Mouse (Mus musculus) right cerebral cortex, postnatal 4 days (tissue): ENCODE results near the gene Cdh26.

Experiments
- DNase-seq: peaks from one replicate; pipeline ENCODE4 v3.0.0-alpha.2; 2022

The Cdh26 gene

DNA sequence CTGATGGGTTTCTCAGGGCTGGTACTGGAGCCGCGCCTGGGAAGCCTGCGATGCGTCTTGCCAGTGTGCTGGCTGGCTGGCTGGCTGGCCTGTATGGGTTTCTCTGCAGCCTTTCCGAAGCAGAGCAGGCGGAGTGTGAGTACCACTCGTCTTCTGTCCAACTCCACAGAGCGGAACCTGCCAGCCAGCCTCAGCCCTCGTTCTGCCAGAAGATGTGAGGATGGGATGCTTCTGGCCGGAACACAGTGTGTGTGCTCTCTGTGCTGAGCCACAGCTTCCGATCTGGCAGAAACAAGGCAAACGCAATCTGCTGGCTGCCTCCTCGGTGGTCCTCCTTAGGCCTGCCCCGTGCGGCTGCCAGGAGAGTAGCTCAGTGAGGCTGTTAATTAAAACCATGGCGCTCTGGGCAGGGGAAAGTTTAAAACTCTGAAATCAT lies 83.3 kb downstream of the Cdh26 start:
- peak; percentile 47 for DNase-seq

DNA sequence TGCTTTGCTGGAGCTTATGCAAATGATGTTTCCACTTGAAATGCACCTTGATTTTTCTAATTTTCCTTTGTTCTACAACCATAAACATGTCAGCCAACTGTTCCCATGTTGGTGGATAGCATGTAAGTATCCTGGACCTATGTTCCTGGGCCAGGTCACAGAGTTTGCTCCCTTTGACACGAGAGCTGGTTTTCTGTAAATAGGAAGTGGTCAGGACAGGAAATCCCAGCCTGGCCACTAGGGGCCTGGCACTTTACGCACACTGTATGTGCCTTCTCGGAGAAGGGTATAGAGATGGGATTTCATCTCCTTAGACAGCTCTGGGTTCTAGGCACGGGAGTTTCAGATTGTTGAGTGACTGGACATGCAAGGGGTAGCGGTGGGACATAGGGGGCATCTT lies 86.1 kb downstream of the Cdh26 start:
- no peak for DNase-seq

DNA sequence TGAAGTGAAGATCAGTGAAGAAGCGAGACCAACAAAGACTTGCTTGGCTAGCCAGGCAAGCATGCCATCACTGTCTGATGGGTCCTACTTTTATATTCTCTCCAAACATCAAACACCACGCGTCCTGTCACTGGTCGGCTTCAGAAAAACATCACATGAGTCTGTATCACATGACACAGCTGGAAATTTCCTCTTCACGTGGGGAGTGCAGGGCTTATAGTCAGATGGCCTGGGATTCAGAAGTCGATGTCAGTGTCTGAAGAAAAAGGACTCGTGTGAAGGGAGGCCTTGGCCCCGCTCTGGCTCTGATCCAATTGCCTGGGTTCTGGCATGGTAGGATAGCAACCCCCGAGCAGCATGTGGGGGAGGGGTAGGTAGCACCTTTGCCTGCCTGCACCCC lies 86.6 kb downstream of the Cdh26 start:
- no peak for DNase-seq

DNA sequence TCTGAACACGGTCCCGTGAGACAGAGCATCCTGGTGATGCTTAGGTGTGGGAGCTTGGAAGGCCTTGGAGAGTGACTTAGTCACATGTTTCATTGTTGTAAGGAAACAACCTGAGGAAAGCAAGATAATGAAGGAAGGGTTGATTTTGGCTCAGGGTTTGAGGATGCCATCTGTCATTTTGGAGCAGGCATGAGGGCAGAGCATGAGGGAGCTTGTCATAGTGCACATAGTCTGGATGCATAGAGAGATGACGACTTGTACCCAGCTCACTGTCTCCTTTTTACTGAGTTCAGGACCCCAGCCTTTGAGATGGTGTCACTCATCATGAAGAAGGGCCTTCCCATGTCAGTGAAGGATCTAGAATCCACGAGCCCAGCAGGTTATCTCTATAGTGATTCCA lies 89.0 kb downstream of the Cdh26 start:
- DNase-seq, result no peak

DNA sequence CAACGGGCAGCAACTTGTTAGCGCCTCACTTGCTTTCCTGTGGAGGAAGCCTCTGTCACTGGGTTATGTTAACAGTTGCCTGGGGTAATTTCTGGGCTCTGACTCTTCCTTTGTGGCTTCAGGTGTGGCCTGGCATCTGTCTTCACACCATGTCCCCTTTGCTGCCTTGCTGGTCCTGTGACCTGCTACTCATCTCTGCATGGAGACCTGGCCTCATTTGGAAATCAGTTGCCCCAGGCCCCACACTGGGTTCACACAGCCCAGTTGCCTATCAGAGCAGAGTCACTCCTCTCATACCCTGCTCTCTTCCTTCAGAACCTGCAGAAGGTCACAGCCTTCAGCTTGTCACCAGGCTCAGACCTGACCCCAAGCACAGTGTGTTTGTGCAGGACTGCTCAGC lies 89.9 kb downstream of the Cdh26 start:
- DNase-seq, result no peak

DNA sequence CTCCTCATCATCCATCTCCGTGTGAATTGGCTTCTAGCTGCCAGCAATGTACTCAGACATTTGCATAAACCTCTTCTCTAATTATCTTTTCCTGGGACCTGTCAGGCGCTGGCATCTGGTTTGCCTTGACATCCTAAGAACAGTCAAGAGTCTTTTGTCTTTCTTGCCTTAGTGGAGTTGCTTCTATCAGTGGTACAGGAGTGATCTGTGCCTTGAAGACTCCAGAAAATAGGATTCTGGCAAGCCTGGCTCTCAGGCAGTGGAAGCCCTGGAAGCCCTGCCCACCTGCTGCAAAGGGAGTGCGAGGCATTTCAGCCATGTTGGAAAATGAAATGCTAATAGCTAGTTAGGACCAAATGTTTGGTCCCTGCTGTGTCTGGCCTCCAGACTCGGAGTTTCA lies 92.0 kb downstream of the Cdh26 start:
- no peak for DNase-seq

DNA sequence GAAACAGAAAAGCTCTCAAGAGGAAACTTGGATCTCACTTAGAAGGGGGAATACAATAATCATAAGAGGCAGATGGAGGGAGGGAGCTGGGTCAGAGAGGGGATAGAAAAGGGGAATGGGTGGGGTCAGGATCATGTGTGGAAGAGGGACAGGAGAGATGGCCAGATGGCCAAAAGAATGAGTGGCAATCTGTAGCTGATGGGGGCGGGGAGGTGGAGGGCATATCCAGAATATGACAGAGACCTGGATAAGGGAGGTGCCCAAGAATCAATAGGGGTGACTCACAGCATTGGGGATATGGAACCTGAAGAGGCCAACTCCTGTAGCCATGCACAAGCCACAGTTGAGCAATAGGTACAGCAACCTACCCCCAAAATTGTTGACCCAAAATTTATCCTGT lies 92.5 kb downstream of the Cdh26 start:
- no peak for DNase-seq

DNA sequence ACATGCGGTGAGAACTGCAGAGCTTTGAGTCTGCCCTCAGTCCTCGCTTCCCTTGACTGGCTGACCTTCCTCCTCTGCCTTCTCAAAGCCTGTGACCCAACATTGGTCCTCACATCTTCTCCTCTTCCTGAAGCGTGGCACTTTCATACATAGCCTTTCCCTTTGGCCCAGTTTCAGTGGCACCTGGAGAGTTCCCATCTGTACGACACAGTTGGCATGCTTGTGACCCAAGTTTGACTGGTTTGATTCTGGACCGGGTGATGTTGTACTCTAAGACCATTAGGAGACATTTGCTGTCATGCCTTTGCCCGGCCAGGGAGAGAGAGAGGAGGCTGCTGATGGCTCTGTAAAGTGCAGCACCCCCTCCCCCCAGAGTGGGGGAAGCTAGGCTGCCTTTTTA lies 96.4 kb downstream of the Cdh26 start:
- DNase-seq, result no peak

DNA sequence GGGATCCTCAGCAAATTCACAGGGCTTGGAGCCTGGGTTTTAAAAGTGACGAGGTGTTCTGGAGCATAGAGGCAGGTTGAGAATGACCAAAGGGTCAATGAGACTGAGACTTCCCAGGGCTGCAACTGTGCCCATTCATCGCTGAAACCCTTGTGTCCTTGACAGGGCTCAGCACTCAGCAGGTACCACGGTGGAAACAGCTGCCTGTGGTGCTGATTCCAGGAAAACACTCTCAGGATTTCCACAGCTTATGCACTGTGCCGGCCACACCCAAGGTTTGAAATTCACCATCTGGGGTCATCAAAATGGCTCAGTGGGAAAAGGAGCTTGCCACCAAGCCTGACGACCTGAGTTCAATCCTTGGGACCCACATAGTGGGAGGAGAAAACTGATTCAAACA lies 100.9 kb downstream of the Cdh26 start:
- DNase-seq, result no peak

DNA sequence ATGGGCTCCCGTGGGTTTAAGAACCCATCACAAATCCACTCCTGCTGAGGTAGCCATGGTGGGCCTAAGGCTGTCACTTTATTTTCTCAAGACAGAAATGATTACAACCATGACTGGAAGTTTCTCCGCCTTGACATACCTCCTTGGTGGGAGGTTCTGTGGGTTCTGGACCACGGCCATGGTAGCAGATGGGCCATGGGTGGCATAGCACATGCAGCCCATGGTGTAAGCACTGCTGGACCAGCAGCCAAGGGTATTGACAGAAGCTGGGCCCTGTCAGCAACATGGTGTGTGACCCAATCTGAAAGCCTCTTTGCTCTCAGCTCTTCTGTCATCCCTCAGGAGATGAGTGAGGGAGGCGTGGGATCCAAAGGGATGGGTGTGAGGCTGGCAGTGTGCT lies 106.2 kb downstream of the Cdh26 start:
- no peak for DNase-seq
